Mouse (Mus musculus) layer of hippocampus, adult 18-20 months (tissue): ENCODE measurements at regions not wholly inside any gene's neighbourhood (a gene's known extent, or its start where the extent isn't known, plus 50 kb on each side); places are given as distances from the start of the nearest gene placed in this dataset.

Experiments
- microRNA-seq, 2 experiments: library from miRNA; unstranded; fragments of <30 nt; microRNA quantifications; one replicate each; pipeline ENCODE4 v1.2.0; 2021

Small RNA genes in the stretch of these regions (microRNA-seq; reads per million reads assigned to microRNA genes)
- gene Gm26474, result 0 reads per million in 2 experiments
